Mouse (Mus musculus): ENCODE measurements at regions not wholly inside any gene's neighbourhood (a gene's known extent, or its start where the extent isn't known, plus 50 kb on each side); places are given as distances from the start of the nearest gene placed in this dataset.
A peak's percentile ranks its signal among the peaks of the same experiment; 100 is the strongest.

DNA sequence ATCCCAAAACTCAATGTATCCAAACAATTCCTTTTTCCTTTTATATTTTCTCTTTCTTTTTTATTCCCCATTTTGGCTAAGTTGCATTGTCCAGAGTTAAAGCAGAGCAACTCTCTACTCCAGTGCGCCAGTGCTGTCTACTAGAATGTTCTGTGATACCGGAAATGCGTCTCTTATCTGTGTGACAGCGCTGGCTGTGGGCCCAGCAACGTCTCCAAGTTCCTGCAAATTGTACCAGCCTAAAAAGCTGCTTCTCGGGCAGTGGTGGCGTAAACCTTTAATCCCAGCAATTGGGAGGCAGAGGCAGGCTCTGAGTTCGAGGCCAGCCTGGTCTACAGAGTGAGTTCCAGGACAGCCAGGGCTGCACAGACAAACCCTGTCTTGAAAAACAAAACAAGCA is 59.4 kb downstream of the Cox18 start:
- DNase-seq (ENCODE audit: low read depth, low spot score): no peak

GRCm38 (mm10) chr5:90163033-90163859 is 60.6 kb downstream of the Cox18 start:
- no peak for DNase-seq (ENCODE audit: low read depth, low spot score)

GRCm38 (mm10) chr5:90160281-90160680 is 63.5 kb downstream of the Cox18 start:
- DNase-seq (ENCODE audit: low read depth, low spot score): no peak

DNA sequence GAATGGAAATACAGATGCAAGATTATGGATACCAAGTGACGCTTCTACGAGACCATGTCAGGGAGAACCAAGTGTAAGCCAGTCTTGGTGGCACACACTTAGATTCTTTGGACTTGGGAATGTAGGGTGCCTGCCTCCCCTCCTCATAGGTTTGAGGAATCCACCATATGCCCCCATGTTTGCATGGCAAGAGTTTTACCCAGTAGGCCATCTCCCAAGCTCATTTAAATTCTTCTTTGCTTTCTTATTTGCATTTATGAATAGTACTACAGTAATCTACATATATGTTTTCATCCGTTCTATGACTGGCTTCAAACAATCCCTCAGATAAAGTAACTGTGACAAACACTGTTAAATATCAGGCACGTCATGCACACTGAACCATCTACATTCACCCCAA is 67.3 kb downstream of the Cox18 start:
- DNase-seq (ENCODE audit: low read depth, low spot score): no peak

- DNase-seq (ENCODE audit: low read depth, low spot score): no peak
Observed at GRCm38 (mm10) chr5:90149611-90150532, 73.9 kb downstream of the Cox18 start.

GRCm38 (mm10) chr5:90135971-90136370 is 87.8 kb downstream of the Cox18 start:
- DNase-seq (ENCODE audit: low read depth, low spot score): no peak

- no peak for DNase-seq (ENCODE audit: low read depth, low spot score)
Observed at GRCm38 (mm10) chr5:90107036-90107435, 116.8 kb downstream of the Cox18 start.

DNA sequence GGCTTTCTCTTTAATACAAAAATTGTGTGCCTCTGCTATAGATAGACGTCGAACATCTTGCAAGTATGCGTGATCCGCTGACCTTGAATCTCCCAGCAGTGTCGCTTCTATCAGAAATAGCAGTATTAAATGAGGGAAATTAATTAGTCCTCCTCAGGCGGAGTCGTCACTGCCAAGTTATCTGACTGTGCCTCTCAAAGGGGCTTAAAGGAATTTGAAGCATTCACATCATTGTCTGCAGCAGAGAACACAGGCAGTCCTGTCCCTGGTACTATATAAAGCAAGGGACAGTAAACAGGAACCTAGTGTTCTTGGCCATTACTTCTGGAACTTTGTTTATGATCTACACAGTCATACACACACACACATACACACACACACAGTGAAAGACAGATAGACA is 119.1 kb downstream of the Cox18 start:
- DNase-seq (ENCODE audit: low read depth, low spot score): no peak

DNA sequence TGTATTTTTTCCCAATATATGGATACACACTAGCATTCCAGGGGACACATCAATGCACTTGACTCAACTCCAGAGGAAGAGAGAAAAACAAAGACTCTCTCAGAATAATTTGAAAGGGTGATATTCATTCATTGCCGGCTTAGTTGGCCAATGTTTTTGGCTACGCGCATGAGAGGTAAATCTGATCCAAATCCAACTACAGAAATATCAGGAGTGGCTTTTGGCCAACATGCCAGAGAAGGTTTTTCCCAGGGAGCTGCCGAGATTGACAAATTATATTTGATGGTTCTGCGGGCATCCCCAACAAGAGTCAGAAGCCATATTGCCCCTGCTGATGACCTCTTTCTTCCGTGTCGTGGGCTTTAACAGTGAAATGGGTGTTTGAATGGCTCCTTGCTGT is 135.3 kb downstream of the Cox18 start:
- DNase-seq (ENCODE audit: low read depth, low spot score): no peak

DNA sequence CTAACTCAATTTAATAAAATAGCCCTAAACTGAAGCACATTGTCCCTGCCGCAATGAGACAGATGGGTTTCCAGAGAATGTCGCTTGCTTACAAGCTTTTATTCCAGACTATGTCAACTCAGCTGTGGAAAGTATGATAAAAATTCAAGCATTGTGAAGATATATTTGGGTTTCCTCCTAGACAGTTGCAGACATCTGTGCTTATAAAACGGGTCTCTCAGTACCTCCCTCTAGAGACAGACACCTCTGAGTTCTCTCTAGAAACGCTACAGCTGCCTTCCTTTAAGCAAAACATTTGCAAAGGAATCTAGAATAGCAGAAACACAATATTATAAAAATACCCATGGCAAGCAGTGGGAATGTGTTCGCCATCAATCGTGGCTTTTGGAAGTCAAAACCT is 137.3 kb downstream of the Cox18 start:
- DNase-seq (ENCODE audit: low read depth, low spot score): no peak

DNA sequence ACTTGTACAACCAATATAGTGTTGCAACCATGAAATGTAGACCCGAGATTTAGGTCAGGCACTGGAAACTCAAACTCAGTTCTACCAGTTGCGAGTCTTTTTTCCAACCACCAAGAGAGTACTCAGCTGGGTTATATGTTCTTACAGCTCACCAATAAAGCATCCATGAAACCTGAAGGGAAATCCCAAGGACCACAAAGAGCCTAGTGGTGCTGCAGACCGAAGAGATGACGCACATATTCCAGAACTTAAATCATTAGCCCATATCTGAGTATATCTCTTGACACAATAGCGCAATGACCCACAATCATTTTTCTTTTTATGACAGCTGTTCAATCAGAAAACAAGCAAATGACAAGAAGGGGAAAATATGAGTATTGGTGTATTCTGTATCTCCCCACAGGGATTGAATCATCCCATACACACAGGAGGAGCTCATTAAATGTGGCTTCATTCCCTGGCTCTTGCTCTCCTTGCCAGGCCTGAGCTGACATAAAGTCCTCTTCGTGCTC is 146.7 kb downstream of the Cox18 start:
- no peak for DNase-seq (ENCODE audit: low read depth, low spot score)

- no peak for DNase-seq (ENCODE audit: low read depth, low spot score)
Observed at GRCm38 (mm10) chr5:90075629-90076349, 148.0 kb downstream of the Cox18 start.

GRCm38 (mm10) chr5:90071806-90072205 is 152.0 kb downstream of the Cox18 start:
- DNase-seq (ENCODE audit: low read depth, low spot score): no peak

DNA sequence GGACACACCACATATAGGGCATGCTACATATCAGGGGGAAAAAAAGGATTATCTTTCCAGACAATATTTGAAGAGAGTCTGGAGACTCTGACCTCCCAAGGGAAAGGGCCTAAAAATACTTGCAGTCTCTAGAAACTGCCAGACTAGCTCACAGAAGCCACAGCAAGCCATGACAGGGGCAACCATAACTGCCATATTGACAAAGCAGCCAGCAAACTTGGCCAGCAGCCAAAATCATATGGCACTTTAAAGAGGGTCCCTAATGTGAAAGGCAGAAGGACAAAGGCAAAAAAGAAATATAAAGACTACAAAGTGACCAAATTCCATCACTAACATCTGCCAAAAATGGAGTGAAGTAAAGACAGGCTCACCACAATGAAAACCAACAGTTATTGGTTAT is 155.2 kb downstream of the Cox18 start:
- DNase-seq (ENCODE audit: low read depth, low spot score): no peak

DNA sequence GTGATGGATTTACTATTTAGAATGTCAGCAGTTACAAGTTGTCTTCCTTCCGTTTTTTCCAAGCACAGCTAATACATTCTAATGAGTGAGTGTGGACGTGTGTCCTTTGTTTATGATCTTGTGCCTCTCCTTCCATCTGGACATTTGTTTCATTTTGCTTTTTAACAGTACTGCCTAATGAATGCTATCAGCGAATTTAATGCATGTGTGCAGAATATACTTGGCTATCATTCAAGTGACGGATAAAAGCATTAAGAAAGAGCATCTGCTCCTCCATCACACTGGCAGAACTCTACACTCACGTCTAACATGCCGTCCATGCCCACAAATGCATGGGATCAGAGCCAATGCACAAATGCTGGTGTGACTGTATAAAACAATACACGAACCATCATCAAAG is 156.0 kb downstream of the Cox18 start:
- no peak for DNase-seq (ENCODE audit: low read depth, low spot score)

GRCm38 (mm10) chr5:90065884-90066615 is 157.8 kb downstream of the Cox18 start:
- DNase-seq (ENCODE audit: low read depth, low spot score): no peak

- peak; percentile 1 for DNase-seq (ENCODE audit: low read depth, low spot score)
Observed at GRCm38 (mm10) chr5:90055686-90056085, 168.1 kb downstream of the Cox18 start.

GRCm38 (mm10) chr5:90052516-90052915 is 169.4 kb upstream of the Adamts3 start:
- DNase-seq (ENCODE audit: low read depth, low spot score): no peak

DNA sequence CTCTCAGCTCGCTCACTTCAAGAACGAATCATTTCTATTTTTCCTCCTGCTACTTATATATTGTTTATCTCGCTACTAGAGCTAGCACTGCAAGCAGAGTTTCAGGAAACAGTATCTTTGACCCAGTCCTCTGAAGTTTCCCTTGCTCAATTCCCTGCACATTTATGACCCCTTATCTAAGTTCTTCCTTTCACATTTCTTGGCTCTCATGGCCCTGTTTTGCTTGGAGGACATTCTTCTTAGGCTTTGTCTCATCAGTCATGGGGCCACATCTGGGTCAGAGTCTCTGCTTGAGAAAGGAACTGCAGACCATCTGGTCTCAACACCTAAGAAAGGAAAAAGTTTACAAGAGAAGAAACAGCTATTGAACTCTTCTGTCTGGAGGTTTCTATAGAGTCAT is 166.7 kb upstream of the Adamts3 start:
- DNase-seq (ENCODE audit: low read depth, low spot score): no peak

DNA sequence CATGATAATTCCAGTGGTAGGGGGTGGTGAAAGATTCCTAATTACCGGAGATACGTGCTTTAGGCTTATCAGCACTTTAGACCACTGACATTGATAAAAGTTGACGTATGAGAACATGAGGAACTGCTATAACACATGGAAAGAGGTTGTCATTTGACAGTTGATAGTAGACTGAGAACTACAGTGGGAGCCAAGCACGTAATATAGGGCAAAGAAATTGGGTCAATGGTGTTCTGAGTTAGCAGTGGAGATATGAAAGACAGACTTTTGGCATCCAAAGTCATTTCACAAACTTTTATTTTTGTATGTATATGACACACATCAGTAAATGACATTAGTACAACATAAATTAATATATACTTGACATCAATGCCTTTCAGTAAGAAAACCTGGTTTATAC is 159.6 kb upstream of the Adamts3 start:
- no peak for DNase-seq (ENCODE audit: low read depth, low spot score)

- DNase-seq (ENCODE audit: low read depth, low spot score): no peak
Observed at GRCm38 (mm10) chr5:90033103-90033502, 150.0 kb upstream of the Adamts3 start.
